Mouse (Mus musculus) cerebellum, adult 2 months (tissue): ENCODE data around the gene Katna1. TPM values are rescaled to one million over a fixed set of nuclear protein-coding genes. Genes with fewer than 3 reads are reported as not detected.
"Not testable (repeated sequence)": the region's sequence is repeated elsewhere in the genome, so short reads cannot be mapped to it uniquely, and the experiment has no call there.

Experiments used
- DNase-seq, 2 experiments: peaks; one replicate each; pipeline ENCODE4 v3.0.0; 2021
- H3K27ac ChIP-seq: fragments of 200-500 bp; 2 replicates; pipeline ENCODE4 v1.5.1; 2012; ENCODE audit warnings: low read length, control low read depth, inconsistent platforms; ENCODE audit not compliant: insufficient read depth
- H3K27me3 ChIP-seq: fragments of 200-500 bp; 2 replicates; pipeline ENCODE4 v1.6.1; 2012; ENCODE audit warnings: inconsistent platforms, mild to moderate bottlenecking, low read length, moderate library complexity; ENCODE audit not compliant: control insufficient read depth, insufficient read depth
- H3K4me1 ChIP-seq: fragments of 200-500 bp; 2 replicates; pipeline ENCODE4 v1.6.1; 2011; ENCODE audit warnings: low read length; ENCODE audit not compliant: control insufficient read depth, insufficient read depth
- H3K4me3 ChIP-seq: fragments of 200-500 bp; replicated peaks from 2 replicates; pipeline ENCODE3; 2011; ENCODE audit warnings: mild to moderate bottlenecking, low read depth, low read length, control low read depth; ENCODE audit not compliant: insufficient read depth
- CTCF ChIP-seq: fragments of 200-500 bp; IDR thresholded peaks from 2 replicates; pipeline ENCODE4 v1.5.1; 2011; ENCODE audit warnings: low read depth, mild to moderate bottlenecking, control low read depth, low read length, moderate library complexity, borderline replicate concordance; ENCODE audit not compliant: insufficient read depth
- POLR2A ChIP-seq: fragments of 200-500 bp; IDR thresholded peaks from 2 replicates; pipeline ENCODE4 v1.6.1; 2011; ENCODE audit warnings: low read length, control low read depth, borderline replicate concordance; ENCODE audit not compliant: insufficient read depth
- WGBS: fragments of 180-500 bp; shearing (Covaris S2); methylation state at CpG from one replicate; pipeline ENCODE4 v1.1.7; 2018; 5-methylcytosine and 5-hydroxymethylcytosine counted together
- polyA plus RNA-seq: library from polyadenylated mRNA; depleted of rRNA; stranded (reverse); fragments of >200 nt; gene quantifications from 2 replicates; pipeline ENCODE4 v1.2.3, GENCODE M21; 2012

Katna1 gene
- polyA plus RNA-seq, 1 experiment, result 13.8 TPM

DNA sequence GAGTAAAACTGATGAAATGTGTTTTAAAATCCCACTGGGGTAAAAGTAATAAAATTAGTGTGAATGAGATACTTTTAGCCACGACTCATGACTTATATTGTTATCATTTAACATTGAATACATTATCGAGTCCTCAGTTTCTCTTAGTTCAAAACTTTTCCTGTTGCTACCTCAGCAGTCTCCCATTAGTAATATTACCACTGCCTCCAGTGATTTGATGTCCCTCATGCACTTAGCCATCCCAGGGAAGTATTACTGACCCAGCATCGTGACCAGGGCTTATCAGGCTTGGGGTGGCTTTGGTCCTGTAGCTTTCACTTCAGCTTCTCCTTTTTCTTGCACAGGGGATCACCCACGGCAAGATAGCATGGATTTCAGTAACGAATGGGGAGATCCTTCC, 15.7 kb upstream of the Katna1 start:
- TF ChIP-seq CTCF (no peak), POLR2A (no peak)

DNA sequence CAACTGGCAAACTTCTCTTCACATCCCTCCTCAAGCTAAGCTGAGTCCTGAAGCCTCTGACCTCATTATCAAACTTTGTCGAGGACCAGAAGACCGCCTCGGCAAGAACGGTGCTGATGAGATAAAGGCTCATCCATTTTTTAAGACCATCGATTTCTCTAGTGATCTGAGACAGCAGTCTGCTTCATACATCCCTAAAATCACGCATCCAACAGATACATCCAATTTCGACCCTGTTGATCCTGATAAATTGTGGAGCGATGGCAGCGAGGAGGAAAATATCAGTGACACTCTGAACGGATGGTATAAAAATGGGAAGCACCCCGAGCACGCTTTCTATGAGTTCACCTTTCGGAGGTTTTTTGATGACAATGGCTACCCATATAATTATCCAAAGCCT, 13.3 kb upstream of the Katna1 start:
- H3K4me3 ChIP-seq, result no peak overlapping the region
- 93% methylated on average over 13 of the region's 13 CpGs for WGBS
- peaks cover 3% of the 10 kb centered on the region; the same call in 1 of the 2 replicates for H3K4me1 ChIP-seq
- no peak for TF ChIP-seq CTCF
- no peak for TF ChIP-seq POLR2A
- H3K27me3 ChIP-seq, result no peaks in the 10 kb centered on the region
- H3K27ac ChIP-seq, result no peak overlapping the region
- DNase-seq, result no peak

More for the DNA sequence above, 15.7 kb upstream of the Katna1 start:
- 87% methylated on average over 5 of the region's 5 CpGs for WGBS
- DNase-seq, result no peak
- Histone ChIP-seq H3K4me3 (no peak overlapping the region), H3K4me1 (peaks cover 3% of the 10 kb centered on the region; the same call in 1 of the 2 replicates), H3K27ac (no peak overlapping the region), H3K27me3 (no peaks in the 10 kb centered on the region)

DNA sequence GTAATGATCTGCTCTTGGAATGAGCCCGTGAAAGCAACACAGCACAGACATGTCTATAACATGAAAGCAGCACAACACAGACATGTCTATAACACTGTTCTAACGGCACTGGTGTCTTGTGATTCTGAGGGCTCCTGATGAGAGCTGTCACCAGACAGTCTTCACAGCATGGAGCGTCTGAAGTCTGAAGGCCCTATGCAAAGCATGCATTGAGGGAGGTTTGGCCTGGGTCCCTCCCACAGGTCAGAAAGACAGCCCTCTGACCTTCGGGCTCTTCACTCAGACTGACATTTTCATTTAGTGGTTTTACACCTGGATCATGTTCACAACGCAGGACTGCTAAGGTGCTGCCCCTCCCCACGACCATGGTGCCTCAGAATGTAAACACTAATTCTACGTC, 10.7 kb upstream of the Katna1 start:
- DNase-seq, result no peak
- no peaks in the 10 kb centered on the region for H3K27me3 ChIP-seq
- WGBS, result 61% methylated on average over 7 of the region's 7 CpGs
- H3K4me1 ChIP-seq, result no peaks in the 10 kb centered on the region
- TF ChIP-seq POLR2A, result no peak
- TF ChIP-seq CTCF, result no peak
- H3K27ac ChIP-seq, result no peak overlapping the region
- H3K4me3 ChIP-seq, result no peak overlapping the region

DNA sequence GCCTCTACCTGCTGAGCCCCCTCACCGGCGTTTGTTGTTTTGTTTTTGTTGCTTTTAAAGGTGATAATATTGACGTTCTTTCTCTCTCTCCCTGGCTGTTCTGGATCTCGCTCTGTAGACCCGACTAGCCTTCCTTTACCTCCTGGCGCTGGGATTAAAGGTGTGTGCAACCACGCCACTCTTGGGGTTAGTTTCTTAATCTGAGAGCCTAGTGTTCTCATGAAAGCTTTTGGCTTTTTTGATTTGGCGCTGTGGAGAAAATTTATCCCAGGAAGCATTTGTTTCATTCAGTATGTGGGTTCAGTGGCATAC, 657 bp downstream of the Katna1 start:
- TF ChIP-seq POLR2A, result no peak
- TF ChIP-seq CTCF, result no peak
- no peaks in the 10 kb centered on the region for H3K4me1 ChIP-seq
- H3K27ac ChIP-seq, result no peak overlapping the region
- no peak for DNase-seq
- H3K27me3 ChIP-seq, result no peaks in the 10 kb centered on the region
- 1% methylated on average over 8 of the region's 8 CpGs for WGBS
- peak overlapping the region; percentile 81 for H3K4me3 ChIP-seq

DNA sequence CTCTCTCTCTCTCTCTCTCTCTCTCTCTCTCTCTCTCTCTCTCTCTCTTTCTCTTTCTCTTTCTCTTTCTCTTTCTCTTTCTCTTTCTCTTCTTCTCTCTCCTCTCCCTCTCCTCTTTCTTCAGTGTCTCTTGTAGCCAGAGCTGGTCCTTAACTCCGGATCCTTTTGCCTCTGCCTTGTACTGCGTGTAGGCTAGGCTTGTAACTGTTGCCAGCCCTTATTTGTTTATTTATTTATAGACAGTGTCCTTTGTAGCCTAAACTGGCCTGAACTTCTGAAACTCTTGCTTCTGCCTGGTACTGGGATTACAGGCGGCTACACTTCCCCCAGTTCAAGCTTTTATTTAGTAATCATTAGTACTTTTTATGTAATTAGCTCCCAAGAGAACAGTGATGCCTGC, 1.2 kb downstream of the Katna1 start:
- no peak for TF ChIP-seq CTCF
- no peak for TF ChIP-seq POLR2A
- no peak overlapping the region for H3K4me3 ChIP-seq
- no peaks in the 10 kb centered on the region for H3K27me3 ChIP-seq
- no peak for DNase-seq
- WGBS, result 31% methylated on average over 3 of the region's 3 CpGs
- H3K27ac ChIP-seq, result no peak overlapping the region
- H3K4me1 ChIP-seq, result no peaks in the 10 kb centered on the region

DNA sequence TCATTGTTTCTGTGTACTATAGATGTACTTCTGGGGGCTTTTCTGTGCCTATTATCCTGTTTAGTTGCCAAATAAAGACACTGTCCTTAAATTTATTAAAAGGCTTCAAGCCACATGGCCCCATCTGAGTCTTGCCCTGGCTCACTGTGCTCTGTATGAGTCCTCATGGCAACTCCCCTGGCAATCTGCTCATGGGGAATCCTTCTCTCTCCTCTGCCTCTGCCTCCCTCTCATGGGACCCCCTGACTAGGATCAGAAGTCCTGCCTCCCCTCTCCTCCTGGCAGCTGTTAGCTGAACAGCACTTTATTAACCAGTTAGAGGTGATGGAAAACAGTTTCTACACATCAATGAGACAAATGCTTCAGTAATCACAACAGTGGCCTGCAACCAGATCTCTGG, 5.8 kb downstream of the Katna1 start:
- TF ChIP-seq POLR2A (no peak), CTCF (no peak)
- DNase-seq, result no peak
- no peak overlapping the region for H3K4me3 ChIP-seq
- H3K27me3 ChIP-seq, result no peaks in the 10 kb centered on the region
- no peak overlapping the region for H3K27ac ChIP-seq
- no peaks in the 10 kb centered on the region for H3K4me1 ChIP-seq

DNA sequence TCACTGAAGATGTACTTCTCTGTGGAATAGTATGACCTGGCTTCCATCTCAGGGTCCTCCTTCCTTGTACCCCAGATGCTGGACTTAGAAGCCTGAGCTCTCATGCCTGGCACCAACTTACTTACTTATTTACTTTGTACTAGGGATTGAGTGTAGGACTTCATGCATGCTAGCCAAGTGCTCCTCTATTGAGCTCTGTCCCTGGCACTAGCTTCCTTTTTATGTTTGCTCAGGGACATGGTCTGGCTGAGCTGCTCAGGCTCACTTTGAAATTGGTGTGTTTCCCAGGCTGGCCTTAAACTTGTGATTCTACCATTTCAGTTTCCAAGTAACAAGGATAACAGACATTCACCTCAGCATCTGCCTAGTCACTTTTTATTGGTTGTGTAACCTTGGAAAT, 11.3 kb downstream of the Katna1 start:
- no peak for DNase-seq
- no peak overlapping the region for H3K27ac ChIP-seq

DNA sequence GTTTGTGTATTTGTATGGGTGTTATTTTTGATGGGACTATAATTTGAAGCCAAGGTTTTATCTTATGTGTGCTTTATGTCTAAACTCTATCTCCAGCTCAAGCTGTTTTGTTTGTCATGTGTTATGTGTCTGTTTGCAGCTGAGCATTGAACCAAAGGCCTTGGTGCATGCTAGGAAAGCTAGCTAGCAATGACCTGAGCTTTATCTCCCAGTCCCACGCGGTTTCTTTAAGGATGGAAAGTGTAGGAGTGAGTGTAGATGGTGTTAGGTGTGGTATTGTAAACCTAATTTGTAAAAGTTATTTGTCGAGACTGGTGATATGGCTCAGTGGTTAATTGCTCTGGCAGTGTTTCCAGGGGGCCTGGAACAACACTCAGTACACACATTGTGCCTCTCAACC, 12.1 kb downstream of the Katna1 start:
- TF ChIP-seq POLR2A (no peak), CTCF (no peak)
- Histone ChIP-seq H3K4me3 (no peak overlapping the region), H3K27me3 (no peaks in the 10 kb centered on the region), H3K27ac (no peak overlapping the region), H3K4me1 (no peaks in the 10 kb centered on the region)
- DNase-seq, result no peak
- WGBS, result 70% methylated on average over 3 of the region's 3 CpGs

More for the DNA sequence above, 11.3 kb downstream of the Katna1 start:
- TF ChIP-seq POLR2A (no peak), CTCF (no peak)
- H3K4me1 ChIP-seq, result no peaks in the 10 kb centered on the region
- H3K27me3 ChIP-seq, result no peaks in the 10 kb centered on the region
- H3K4me3 ChIP-seq, result no peak overlapping the region

DNA sequence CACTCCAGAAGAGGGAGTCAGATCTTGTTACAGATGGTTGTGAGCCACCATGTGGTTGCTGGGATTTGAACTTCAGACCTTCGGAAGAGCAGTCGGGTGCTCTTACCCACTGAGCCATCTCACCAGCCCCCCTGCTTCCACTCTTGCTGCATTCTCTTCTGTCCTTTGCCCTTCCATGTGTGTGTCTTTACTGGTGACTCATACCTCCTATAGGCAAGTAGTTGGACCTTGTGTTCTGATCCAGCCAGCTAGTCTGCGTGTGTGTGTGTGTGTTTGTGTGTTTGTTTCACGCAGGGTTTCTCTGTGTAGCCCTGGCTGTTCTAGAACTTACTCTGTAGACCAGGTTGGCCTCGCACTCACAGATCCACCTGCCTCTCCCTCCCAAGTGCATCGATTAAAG, 19.7 kb downstream of the Katna1 start:
- DNase-seq, H3K4me1 ChIP-seq, H3K27ac ChIP-seq, H3K4me3 ChIP-seq, H3K27me3 ChIP-seq: not testable (repeated sequence)
- WGBS, result 94% methylated on average over 6 of the region's 6 CpGs
